Mouse (Mus musculus): Measurements from ENCODE around the gene Mrps21. TPM values are rescaled to one million over a fixed set of nuclear protein-coding genes. Genes with fewer than 3 reads are reported as not detected.

Gene Mrps21
- polyA plus RNA-seq, 1 experiment from 2014 or later = 340 TPM

DNA sequence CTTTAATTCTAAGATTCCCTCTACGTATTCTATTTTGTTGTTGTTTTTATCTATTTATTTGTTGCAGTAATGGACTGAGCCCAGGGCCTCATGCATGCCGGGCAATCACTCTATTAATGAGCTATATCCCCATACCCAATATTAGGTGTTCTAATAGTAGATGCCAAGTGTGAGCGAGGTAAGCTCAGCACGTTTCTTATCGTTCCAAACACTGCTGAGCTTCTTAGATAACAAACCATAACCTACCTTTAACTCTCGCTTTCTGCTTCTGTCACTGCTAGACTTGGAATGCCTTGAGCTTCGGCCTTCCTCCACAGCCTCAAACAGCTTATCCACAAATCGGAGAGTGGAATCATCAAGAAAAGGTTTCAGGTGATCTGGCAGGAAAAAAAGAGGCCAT is 20.0 kb downstream of the Mrps21 start:
- peaks cover 25% of the 10 kb centered on the region for H3K36me3 ChIP-seq (ENCODE audit: control insufficient read depth, insufficient read depth, low read length)
- no peak overlapping the region for H3K27ac ChIP-seq (ENCODE audit: low read depth, low read length)
- no peaks in the 10 kb centered on the region for H3K9me3 ChIP-seq (ENCODE audit: control insufficient read depth, low read length)
- 94% methylated on average over 8 of the region's 8 CpGs for WGBS
- no peak overlapping the region for H3K4me3 ChIP-seq (ENCODE audit: low read depth, low read length)
- ATAC-seq (ENCODE audit: low FRiP score) = no peak
- no peak overlapping the region for H3K9ac ChIP-seq (ENCODE audit: low read depth, low read length)
- H3K4me1 ChIP-seq (replicated peaks; ENCODE audit: control insufficient read depth, insufficient read depth, low read length) = no peaks in the 10 kb centered on the region
- no peak overlapping the region for H3K4me2 ChIP-seq (replicated peaks; ENCODE audit: low read depth, low read length)
- DNase-seq (ENCODE audit: low spot score) = no peak
- no peaks in the 10 kb centered on the region for H3K27me3 ChIP-seq (ENCODE audit: control insufficient read depth, insufficient read depth, low read length)

DNA sequence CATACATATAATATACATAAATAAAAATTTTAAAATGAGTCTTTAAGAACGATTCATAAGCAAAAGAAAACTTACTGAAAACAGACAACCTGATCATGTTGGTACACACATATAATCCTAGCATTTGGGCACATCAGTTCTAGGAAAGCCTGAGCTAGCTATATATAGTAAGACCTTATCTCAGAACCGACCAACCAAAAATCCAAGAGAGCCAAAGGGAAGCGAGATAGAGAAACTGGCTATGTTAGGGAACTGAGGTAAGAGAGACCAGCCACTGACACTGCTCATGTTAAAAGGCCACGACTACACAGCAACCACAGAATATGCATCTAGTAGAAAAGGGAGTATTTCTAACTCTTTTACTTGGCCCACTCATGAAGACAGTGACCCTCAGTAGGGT is 20.7 kb downstream of the Mrps21 start:
- H3K9me3 ChIP-seq (ENCODE audit: control insufficient read depth, low read length) = no peaks in the 10 kb centered on the region
- H3K36me3 ChIP-seq (ENCODE audit: control insufficient read depth, insufficient read depth, low read length) = peaks cover 28% of the 10 kb centered on the region
- no peak overlapping the region for H3K4me3 ChIP-seq (ENCODE audit: low read depth, low read length)
- H3K4me1 ChIP-seq (replicated peaks; ENCODE audit: control insufficient read depth, insufficient read depth, low read length) = no peaks in the 10 kb centered on the region
- no peak for DNase-seq (ENCODE audit: low spot score)
- H3K27me3 ChIP-seq (ENCODE audit: control insufficient read depth, insufficient read depth, low read length) = no peaks in the 10 kb centered on the region
- H3K27ac ChIP-seq (ENCODE audit: low read depth, low read length) = no peak overlapping the region
- ATAC-seq (ENCODE audit: low FRiP score) = no peak
- 89% methylated on average over 4 of the region's 4 CpGs for WGBS
- H3K9ac ChIP-seq (ENCODE audit: low read depth, low read length) = no peak overlapping the region
- H3K4me2 ChIP-seq (replicated peaks; ENCODE audit: low read depth, low read length) = no peak overlapping the region

DNA sequence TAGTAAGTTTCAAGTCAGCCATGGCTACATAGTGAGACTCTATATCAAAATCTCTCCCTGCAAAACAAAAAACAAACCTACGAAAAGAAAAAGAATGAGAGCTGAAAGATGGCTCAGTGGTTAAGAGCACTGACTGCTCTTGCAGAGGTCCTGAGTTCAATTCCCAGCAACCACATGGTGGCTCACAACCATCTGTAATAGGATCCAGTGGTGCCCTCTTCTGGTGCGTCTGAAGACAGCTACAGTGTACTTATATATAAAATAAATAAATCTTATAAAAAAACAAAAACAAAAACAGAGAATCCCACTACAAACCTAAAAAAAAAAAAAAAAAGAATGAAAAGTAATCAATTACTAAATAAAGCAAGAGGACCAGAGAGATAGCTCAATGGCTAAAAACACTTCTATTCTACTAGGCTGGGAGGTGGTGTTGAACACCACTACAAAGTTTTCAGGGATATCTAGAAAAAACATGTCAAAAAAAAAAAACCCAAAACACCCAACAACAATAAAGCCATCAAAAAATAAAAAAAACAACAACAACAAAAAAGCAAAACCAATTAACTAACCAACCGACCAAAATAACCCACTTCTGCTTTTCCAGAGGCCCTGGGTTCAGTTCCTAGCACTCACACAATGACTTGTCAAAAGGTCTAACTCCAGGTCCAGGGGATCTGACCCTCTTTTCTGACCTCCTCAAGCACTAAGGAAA is 28.7 kb downstream of the Mrps21 start:
- Histone ChIP-seq H3K9me3 (ENCODE audit: control insufficient read depth, low read length) (no peaks in the 10 kb centered on the region), H3K4me3 (ENCODE audit: low read depth, low read length) (no peak overlapping the region), H3K27ac (ENCODE audit: low read depth, low read length) (no peak overlapping the region), H3K9ac (ENCODE audit: low read depth, low read length) (no peak overlapping the region), H3K36me3 (ENCODE audit: control insufficient read depth, insufficient read depth, low read length) (peaks cover 25% of the 10 kb centered on the region), H3K4me2 (replicated peaks; ENCODE audit: low read depth, low read length) (no peak overlapping the region), H3K27me3 (ENCODE audit: control insufficient read depth, insufficient read depth, low read length) (no peaks in the 10 kb centered on the region), H3K4me1 (replicated peaks; ENCODE audit: control insufficient read depth, insufficient read depth, low read length) (no peaks in the 10 kb centered on the region)
- ATAC-seq (ENCODE audit: low FRiP score) (no peak), DNase-seq (ENCODE audit: low spot score) (no peak)
- 92% methylated on average over 3 of the region's 3 CpGs for WGBS

DNA sequence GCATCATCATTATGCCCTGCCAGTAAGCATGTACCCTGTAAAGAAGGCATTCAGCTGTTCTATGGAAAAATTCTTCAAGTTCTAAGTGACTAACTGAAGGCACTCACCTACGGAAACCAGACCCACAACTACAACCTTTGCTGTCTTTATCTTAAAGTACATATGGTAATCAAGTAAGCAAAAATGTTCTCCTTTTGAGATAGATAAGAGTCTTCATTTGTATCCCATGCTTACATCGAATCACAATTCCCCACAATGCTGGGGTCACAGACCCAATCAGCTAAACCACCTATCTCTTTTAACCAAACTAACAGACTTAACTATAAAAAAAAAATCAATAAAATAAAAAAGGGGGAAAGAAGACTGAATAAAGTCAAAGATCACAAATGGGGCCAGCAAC is 32.1 kb downstream of the Mrps21 start:
- peaks cover 15% of the 10 kb centered on the region; the same call in 1 of the 2 replicates for H3K36me3 ChIP-seq (ENCODE audit: control insufficient read depth, insufficient read depth, low read length)
- WGBS = 86% methylated on average over 2 of the region's 2 CpGs
- H3K9ac ChIP-seq (ENCODE audit: low read depth, low read length) = no peak overlapping the region
- DNase-seq (ENCODE audit: low spot score) (no peak), ATAC-seq (ENCODE audit: low FRiP score) (no peak)
- no peaks in the 10 kb centered on the region for H3K4me1 ChIP-seq (replicated peaks; ENCODE audit: control insufficient read depth, insufficient read depth, low read length)
- no peaks in the 10 kb centered on the region for H3K27me3 ChIP-seq (ENCODE audit: control insufficient read depth, insufficient read depth, low read length)
- H3K4me3 ChIP-seq (ENCODE audit: low read depth, low read length) = no peak overlapping the region
- no peaks in the 10 kb centered on the region for H3K9me3 ChIP-seq (ENCODE audit: control insufficient read depth, low read length)
- H3K27ac ChIP-seq (ENCODE audit: low read depth, low read length) = no peak overlapping the region
- no peak overlapping the region for H3K4me2 ChIP-seq (replicated peaks; ENCODE audit: low read depth, low read length)

DNA sequence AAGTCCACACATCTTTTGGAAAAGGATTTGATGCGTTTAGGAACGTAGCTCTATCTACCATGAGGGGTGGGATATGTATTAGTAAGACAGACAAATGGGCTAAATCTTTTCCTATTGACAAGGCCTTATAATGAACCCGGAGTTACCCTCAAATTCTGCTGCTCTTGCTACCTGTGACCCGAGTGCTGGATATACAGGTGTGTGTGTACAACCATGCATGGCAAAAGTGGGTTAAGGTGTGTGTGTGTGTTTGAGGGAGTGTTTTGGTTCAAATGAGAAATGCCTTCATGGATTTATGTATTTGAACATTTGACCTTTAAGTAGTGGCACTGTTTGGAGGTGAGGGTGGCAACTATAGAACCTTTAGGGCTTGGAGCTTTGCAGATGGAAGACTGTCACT is 42.3 kb downstream of the Mrps21 start:
- H3K36me3 ChIP-seq (ENCODE audit: control insufficient read depth, insufficient read depth, low read length) = peaks cover 15% of the 10 kb centered on the region
- H3K4me3 ChIP-seq (ENCODE audit: low read depth, low read length) = no peak overlapping the region
- no peak overlapping the region for H3K4me2 ChIP-seq (replicated peaks; ENCODE audit: low read depth, low read length)
- no peaks in the 10 kb centered on the region for H3K27me3 ChIP-seq (ENCODE audit: control insufficient read depth, insufficient read depth, low read length)
- DNase-seq (ENCODE audit: low spot score) (no peak), ATAC-seq (ENCODE audit: low FRiP score) (no peak)
- H3K27ac ChIP-seq (ENCODE audit: low read depth, low read length) = no peak overlapping the region
- H3K4me1 ChIP-seq (replicated peaks; ENCODE audit: control insufficient read depth, insufficient read depth, low read length) = no peaks in the 10 kb centered on the region
- no peak overlapping the region for H3K9ac ChIP-seq (ENCODE audit: low read depth, low read length)
- H3K9me3 ChIP-seq (ENCODE audit: control insufficient read depth, low read length) = no peaks in the 10 kb centered on the region
- 99% methylated on average over 4 of the region's 4 CpGs for WGBS

DNA sequence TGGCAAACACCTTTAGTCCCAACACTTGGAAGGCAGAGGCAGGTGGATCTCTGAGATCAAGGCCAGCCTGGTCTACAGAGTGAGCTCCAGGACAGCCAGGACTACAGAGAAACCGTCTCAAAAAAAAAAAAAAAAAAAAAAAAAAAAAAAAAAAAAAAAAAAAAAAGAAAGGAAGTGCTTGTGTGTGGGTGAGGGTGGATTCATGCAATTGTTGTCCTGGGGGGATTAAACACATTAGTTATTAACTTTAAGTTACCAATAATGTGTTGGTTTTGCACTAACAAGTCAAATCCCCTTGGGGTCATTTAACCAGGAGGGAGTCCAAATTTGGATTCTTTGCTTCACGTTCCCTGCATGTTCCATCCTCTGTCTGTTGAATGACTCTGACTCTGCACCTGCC is 45.0 kb downstream of the Mrps21 start:
- H3K4me2 ChIP-seq (replicated peaks; ENCODE audit: low read depth, low read length) = no peak overlapping the region
- WGBS = 81% methylated on average over 2 of the region's 2 CpGs
- H3K4me1 ChIP-seq (replicated peaks; ENCODE audit: control insufficient read depth, insufficient read depth, low read length) = no peaks in the 10 kb centered on the region
- peaks cover 5% of the 10 kb centered on the region for H3K36me3 ChIP-seq (ENCODE audit: control insufficient read depth, insufficient read depth, low read length)
- no peak for ATAC-seq (ENCODE audit: low FRiP score)
- no peak overlapping the region for H3K9ac ChIP-seq (ENCODE audit: low read depth, low read length)
- DNase-seq (ENCODE audit: low spot score) = no peak
- H3K9me3 ChIP-seq (ENCODE audit: control insufficient read depth, low read length) = no peaks in the 10 kb centered on the region
- H3K4me3 ChIP-seq (ENCODE audit: low read depth, low read length) = no peak overlapping the region
- H3K27me3 ChIP-seq (ENCODE audit: control insufficient read depth, insufficient read depth, low read length) = no peaks in the 10 kb centered on the region
- no peak overlapping the region for H3K27ac ChIP-seq (ENCODE audit: low read depth, low read length)

DNA sequence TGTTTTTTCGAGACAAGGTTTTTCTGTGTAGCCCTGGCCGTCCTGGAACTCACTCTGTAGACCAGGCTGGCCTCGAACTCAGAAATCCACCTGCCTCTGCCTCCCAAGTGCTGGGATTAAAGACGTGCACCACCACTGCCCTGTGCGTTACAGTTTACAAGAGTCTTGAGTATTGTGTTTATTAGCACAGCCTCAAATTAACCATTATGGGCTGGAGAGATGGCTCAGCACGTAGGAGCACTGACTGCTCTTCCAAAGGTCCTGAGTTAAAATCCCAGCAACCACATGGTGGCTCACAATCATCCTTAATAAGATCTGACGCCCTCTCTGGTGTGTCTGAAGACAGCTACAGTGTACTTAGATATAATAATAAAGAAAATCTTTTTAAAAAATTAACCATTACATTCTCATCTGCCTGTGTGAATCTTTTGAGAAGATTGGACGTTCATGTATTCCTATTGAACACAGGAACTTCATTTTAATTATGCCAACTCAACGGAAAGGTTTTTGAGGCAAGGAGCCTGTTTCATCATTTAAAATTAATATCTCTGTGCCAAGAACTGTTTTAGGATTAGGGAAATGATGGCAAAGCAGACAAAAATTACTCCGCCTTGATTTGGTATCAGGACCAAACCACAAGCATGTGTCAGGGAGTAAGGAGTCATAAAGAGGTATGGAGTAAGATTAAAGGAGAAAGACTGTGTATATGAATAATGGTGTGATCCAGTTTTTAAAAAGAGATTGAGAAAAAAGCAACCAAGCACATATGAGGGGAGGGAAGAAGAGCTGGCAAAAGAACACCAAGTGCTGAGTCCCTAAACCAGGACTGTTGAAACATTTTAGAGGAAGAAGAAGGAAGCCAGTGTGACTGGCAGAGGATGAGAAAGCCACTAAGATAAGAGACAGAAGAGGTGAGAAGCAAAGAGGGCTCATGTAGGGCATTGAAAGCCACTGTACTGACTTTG is 51.0 kb downstream of the Mrps21 start:
- peak overlapping the region; percentile 75 for H3K4me3 ChIP-seq (ENCODE audit: low read depth, low read length)
- ATAC-seq (ENCODE audit: low FRiP score) (no peak; the same call in 1 of the 2 replicates), DNase-seq (ENCODE audit: low spot score) (no peak)
- H3K9me3 ChIP-seq (ENCODE audit: control insufficient read depth, low read length) = no peaks in the 10 kb centered on the region
- H3K4me2 ChIP-seq (replicated peaks; ENCODE audit: low read depth, low read length) = peak overlapping the region; percentile 25
- WGBS = 48% methylated on average over 10 of the region's 10 CpGs
- 0 out of 2 replicates have a peak, but pooled peaks cover 3% of the 10 kb centered on the region for H3K4me1 ChIP-seq (replicated peaks; ENCODE audit: control insufficient read depth, insufficient read depth, low read length)
- H3K27ac ChIP-seq (ENCODE audit: low read depth, low read length) = peak overlapping the region; percentile 90
- peak overlapping the region; percentile 60 for H3K9ac ChIP-seq (ENCODE audit: low read depth, low read length)
- no peaks in the 10 kb centered on the region for H3K27me3 ChIP-seq (ENCODE audit: control insufficient read depth, insufficient read depth, low read length)
- no peaks in the 10 kb centered on the region for H3K36me3 ChIP-seq (ENCODE audit: control insufficient read depth, insufficient read depth, low read length)

DNA sequence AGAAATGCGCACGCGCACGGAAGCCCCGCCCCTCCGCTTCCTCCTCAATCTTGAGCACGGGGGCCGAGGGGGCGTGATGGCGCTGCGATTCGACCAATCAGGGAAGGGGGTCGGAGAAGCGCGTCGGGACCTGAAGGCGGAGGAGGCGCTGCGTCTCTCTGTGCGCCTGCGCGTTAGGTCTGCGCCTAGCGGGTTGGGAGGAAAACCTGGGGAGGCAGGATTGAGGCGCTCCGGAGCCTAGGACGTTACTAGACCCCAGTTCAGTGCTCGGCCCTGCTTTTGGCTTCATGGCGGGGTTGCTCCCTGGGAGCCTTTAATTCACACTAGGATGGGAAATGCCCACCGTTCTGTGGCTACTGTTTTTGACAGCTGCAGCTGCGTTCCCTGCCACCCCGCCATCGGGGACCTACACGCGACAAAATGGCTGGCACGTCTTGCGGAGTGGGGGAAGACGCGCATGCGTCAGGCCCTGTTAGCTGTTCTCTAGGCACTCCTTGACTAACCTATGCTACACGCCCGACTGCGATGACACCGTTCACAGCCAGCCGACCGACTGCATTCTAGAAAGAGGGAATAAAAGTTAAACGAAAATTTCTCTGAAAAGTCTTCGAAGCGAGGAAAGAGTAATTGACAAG is 51.9 kb downstream of the Mrps21 start:
- Histone ChIP-seq H3K27ac (ENCODE audit: low read depth, low read length) (peak overlapping the region; percentile 100), H3K27me3 (ENCODE audit: control insufficient read depth, insufficient read depth, low read length) (no peaks in the 10 kb centered on the region), H3K4me1 (replicated peaks; ENCODE audit: control insufficient read depth, insufficient read depth, low read length) (0 out of 2 replicates have a peak, but pooled peaks cover 3% of the 10 kb centered on the region), H3K9me3 (ENCODE audit: control insufficient read depth, low read length) (no peaks in the 10 kb centered on the region), H3K4me3 (ENCODE audit: low read depth, low read length) (peak overlapping the region; percentile 75), H3K4me2 (replicated peaks; ENCODE audit: low read depth, low read length) (peak overlapping the region; percentile 25), H3K36me3 (ENCODE audit: control insufficient read depth, insufficient read depth, low read length) (no peaks in the 10 kb centered on the region), H3K9ac (ENCODE audit: low read depth, low read length) (peak overlapping the region; percentile 60)
- under 1% methylated on average over 49 of the region's 49 CpGs for WGBS
- DNase-seq (ENCODE audit: low spot score) = peak; percentile 100
- peak; percentile 97 for ATAC-seq (ENCODE audit: low FRiP score)

Measured in hindbrain, embryonic 11.5 days (tissue).